Mouse (Mus musculus) left cerebral cortex, adult 8-10 months (tissue): ENCODE data around the gene Evi5l. TPM values are rescaled to one million over a fixed set of nuclear protein-coding genes. Genes with fewer than 3 reads are reported as not detected.

Experiments used
- total RNA-seq, 4 experiments: library from RNA; stranded (reverse); gene quantifications; 2 replicates each; pipeline ENCODE4 v1.2.4; 2022

Evi5l gene
- total RNA-seq, 4 experiments from 2014 or later, result 100 to 112 (median 107) TPM

Other genes starting within 250 kb of the Evi5l start
- 1 to 10 TPM in 2 of 4 experiments, under 1 TPM in 2; 0.70 to 1.5 (median 1.1) TPM for gene Cd209b, start 239.7 kb upstream of the Evi5l start, total RNA-seq
- under 1 TPM in 3 of 4 experiments, not detected in 1; 0.41 to 0.65 (median 0.49) TPM for gene Cd209c, start 211.8 kb upstream of the Evi5l start, total RNA-seq
- under 1 TPM; 0.51 to 0.66 (median 0.62) TPM for gene Cd209f, start 60.7 kb upstream of the Evi5l start, total RNA-seq
- gene Cd209g, start 32.5 kb upstream of the Evi5l start, total RNA-seq, result under 1 TPM in 2 of 4 experiments, not detected in 2; 0.15 to 0.32 TPM
- 10 to 100 TPM; 34.4 to 40.8 (median 36.8) TPM for gene Prr36, start 50.9 kb downstream of the Evi5l start, total RNA-seq
- under 1 TPM in 1 of 4 experiments, not detected in 3; 0.09 TPM for gene Lrrc8e, start 60.3 kb downstream of the Evi5l start, total RNA-seq
- gene Map2k7, start 72.2 kb downstream of the Evi5l start, total RNA-seq, result 100 to 1,000 TPM in 3 of 4 experiments, 10 to 100 TPM in 1; 96.7 to 124 (median 103) TPM
- 1 to 10 TPM in 3 of 4 experiments, under 1 TPM in 1; 0.13 to 1.8 (median 1.4) TPM for gene Gm49320, start 72.3 kb downstream of the Evi5l start, total RNA-seq
- 10 to 100 TPM in 3 of 4 experiments, 1 to 10 TPM in 1; 9.2 to 17.6 (median 12.5) TPM for gene Tgfbr3l, start 81.6 kb downstream of the Evi5l start, total RNA-seq
- gene Snapc2, start 86.5 kb downstream of the Evi5l start, total RNA-seq, result 10 to 100 TPM; 36.2 to 40.5 (median 39.0) TPM
- gene Ctxn1, start 92.7 kb downstream of the Evi5l start, total RNA-seq, result 100 to 1,000 TPM; 515 to 546 (median 526) TPM
- gene Timm44, start 109.3 kb downstream of the Evi5l start, total RNA-seq, result 10 to 100 TPM; 62.8 to 72.5 (median 66.8) TPM
- gene Ccl25, start 158.6 kb downstream of the Evi5l start, total RNA-seq, result 10 to 100 TPM; 18.5 to 23.5 (median 21.9) TPM
- 10 to 100 TPM; 66.3 to 74.7 (median 68.8) TPM for gene Elavl1, start 158.8 kb downstream of the Evi5l start, total RNA-seq